In genomic region chr4:144949441-144950326, GRCm38 (mm10) we compare ENCODE assay signal across 8 mouse cellular contexts. TPM values are rescaled to one million over a fixed set of nuclear protein-coding genes. Genes with fewer than 3 reads are reported as not detected.
A peak's percentile ranks its signal among the peaks of the same experiment; 100 is the strongest.
DNase-seq lines count a peak whose midpoint lies in the region; ATAC-seq and TF ChIP-seq lines count a peak whose summit lies in the region.

No protein-coding gene starts in this region.

- H3K4me3 ChIP-seq in liver, embryonic 14.5 days (ENCODE audit: insufficient read depth in 1 of 2, low read depth in 2 of 2, low read length in 2 of 2) = peak overlapping the region in 1 of 2 experiments; percentile 12; a peak in 1 of 4 replicates

- H3K9ac ChIP-seq in liver, embryonic 14.5 days (replicated peaks) = peak overlapping the region; percentile 54

- peak overlapping the region; percentile 63 for H3K4me2 ChIP-seq in liver, embryonic 14.5 days (ENCODE audit: low read depth)

- peak; percentile 81 for DNase-seq in adrenal gland, postnatal 14 days
- DNase-seq in gastrocnemius, postnatal 36 days = peak; percentile 75 to 76
- DNase-seq in hindlimb bud, embryonic 11.5 days (ENCODE audit: extremely low spot score, low read depth, low spot score) = peak; percentile 26
- DNase-seq in liver, embryonic 14.5 days (ENCODE audit: low read depth in 3 of 3, low spot score in 3 of 3) = peak; percentile 79 to 87 (median 85)
- peak; percentile 51 to 59 for DNase-seq in natural killer cell, adult 2 months (ENCODE audit: low spot score in 2 of 2)
- peak; percentile 57 for DNase-seq in urinary bladder, postnatal 25 days (ENCODE audit: low spot score)
- no peak for DNase-seq in frontal cortex, postnatal 36 days (ENCODE audit: low spot score in 2 of 2)

- H3K36me3 ChIP-seq in liver, embryonic 14.5 days (replicated peaks; ENCODE audit: control insufficient read depth, insufficient read depth, low read depth) = no peaks in the 10 kb centered on the region

- no peaks in the 10 kb centered on the region for H3K27me3 ChIP-seq in liver, embryonic 14.5 days (ENCODE audit: control insufficient read depth, insufficient read depth, low read length)

- peak; percentile 81 for ATAC-seq in common myeloid progenitor, adult 5-6 weeks (replicated peaks; ENCODE audit: low read depth, poor library complexity, severe bottlenecking)
- peak; percentile 99 for ATAC-seq in liver, embryonic 14.5 days (ENCODE audit: insufficient read depth)

- H3K9me3 ChIP-seq in liver, embryonic 14.5 days (ENCODE audit: control insufficient read depth, low read length) = no peaks in the 10 kb centered on the region

- peak overlapping the region; percentile 85 for H3K27ac ChIP-seq in liver, embryonic 14.5 days

- peak; percentile 97 for TF ChIP-seq EP300 in liver, embryonic 14.5 days (IDR thresholded peaks at IDR 0.05; ENCODE audit: low read depth)

- H3K4me1 ChIP-seq in liver, embryonic 14.5 days (replicated peaks; ENCODE audit: control insufficient read depth in 2 of 2, insufficient read depth in 2 of 2, low read length in 1 of 2) = peaks cover 35 to 38% of the 10 kb centered on the region in 2 experiments

- peak; percentile 56 for TF ChIP-seq CTCF in liver, embryonic 14.5 days (IDR thresholded peaks at IDR 0.05; ENCODE audit: low read depth)

- intact Hi-C loops in gastrocnemius, postnatal 36 days (cut with DNase I) = loop anchor here (5.0 kb wide), 1 partner anchor 73 kb away; no protein-coding TSS in a partner anchor

- 24% methylated on average over 9 of the region's 9 CpGs for WGBS in liver, embryonic 14.5 days (ENCODE audit: insufficient replicate concordance)

RNA-seq across cellular contexts. Expression of gene Dhrs3, which starts 57.1 kb away (rescaled TPM):
- total RNA-seq in adrenal gland, postnatal 14 days (2021) = 78.1 and 95.5 TPM in 2 replicates
- total RNA-seq in common myeloid progenitor, adult 5-6 weeks (2017) = 37.1 and 46.3 TPM in 2 replicates
- 10 to 100 TPM; 30.4 to 45.8 TPM for total RNA-seq in gastrocnemius, postnatal 36 days (2021)
- polyA plus RNA-seq in liver, embryonic 14.5 days (2012; rRNA removed) = 12.5 and 15.8 TPM in 2 replicates
- 21.3 and 23.9 TPM in 2 replicates for polyA plus RNA-seq in liver, embryonic 14.5 days (2014; fragmentation: Nextera tagmentation; extraction: Ambion mirVana)

Comparison
In these comparisons a context has a peak if more than half of its experiments do, and no peak if none do; other contexts are left out.
1. DNase-seq: peak in adrenal gland, postnatal 14 days (single experiment), gastrocnemius, postnatal 36 days (2 of 2), hindlimb bud, embryonic 11.5 days (single experiment), liver, embryonic 14.5 days (3 of 3), natural killer cell, adult 2 months (2 of 2) and urinary bladder, postnatal 25 days (single experiment); none in frontal cortex, postnatal 36 days (0 of 2).